ENCODE assay signal across 8 mouse cellular contexts in the genomic region with DNA sequence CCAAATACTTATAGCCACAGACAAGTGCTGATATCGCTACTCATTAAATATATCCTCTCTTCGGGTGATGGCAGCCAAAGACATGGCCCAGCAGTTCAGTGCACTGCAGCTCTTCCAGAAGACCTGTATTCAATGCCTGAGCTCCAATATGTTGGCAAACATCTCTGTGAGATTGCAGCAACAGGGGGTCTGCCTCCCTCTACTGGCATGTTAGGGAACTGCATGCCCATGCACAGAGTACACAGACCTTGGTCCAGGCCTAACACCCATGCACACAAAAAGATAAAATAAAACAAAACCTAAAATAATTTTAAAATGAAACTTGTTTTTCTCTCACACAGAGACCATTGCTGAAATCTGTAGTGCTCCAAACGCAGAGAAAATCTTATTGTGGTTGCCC.
DNase-seq lines count a peak whose midpoint lies in the region; ATAC-seq and TF ChIP-seq lines count a peak whose summit lies in the region.
"Not testable (repeated sequence)": the region's sequence is repeated elsewhere in the genome, so short reads cannot be mapped to it uniquely, and the experiment has no call there.

No protein-coding gene starts in this region.

- peaks cover 45% of the 10 kb centered on the region for H3K27me3 ChIP-seq in limb, embryonic 10.5 days (ENCODE audit: low read depth, poor library complexity, severe bottlenecking)
- H3K27me3 ChIP-seq in midbrain, embryonic 14.5 days (ENCODE audit: control insufficient read depth, insufficient read depth, low read length); spleen, adult 2 months (ENCODE audit: control insufficient read depth, insufficient read depth, low read length): not testable (repeated sequence)

- not testable (repeated sequence) for H3K4me1 ChIP-seq in limb, embryonic 10.5 days; midbrain, embryonic 14.5 days (ENCODE audit: control insufficient read depth, insufficient read depth, low read length); spleen, adult 2 months (ENCODE audit: control insufficient read depth, insufficient read depth, insufficient read length)

- DNase-seq in 3T3-L1 (ENCODE audit: low read depth, low spot score): peak; percentile 66
- peak; percentile 72 for DNase-seq in adrenal gland, postnatal 14 days
- DNase-seq in embryo, embryonic 11.5 days (ENCODE audit: low read depth, low spot score): peak; percentile 24
- DNase-seq in heart, adult 18-20 months: peak; percentile 26 to 65
- DNase-seq in kidney, adult 8-10 months: peak; percentile 34 to 62
- peak; percentile 57 for DNase-seq in limb, embryonic 10.5 days (ENCODE audit: low spot score)
- DNase-seq in midbrain, embryonic 14.5 days: peak; percentile 69
- peak in 1 of 2 experiments; percentile 22 for DNase-seq in spleen, adult 2 months (ENCODE audit: low read depth in 1 of 2, low spot score in 2 of 2)

- H3K9me3 ChIP-seq in limb, embryonic 10.5 days (replicated peaks); midbrain, embryonic 14.5 days (ENCODE audit: control insufficient read depth, low read length): not testable (repeated sequence)

- TF ChIP-seq CTCF in spleen, adult 2 months (IDR thresholded peaks at IDR 0.05; ENCODE audit: extremely low read depth, insufficient read depth, insufficient read length, insufficient replicate concordance): peak; percentile 28; the same call in 1 of the 2 replicates

- 31% methylated on average over 3 of the region's 3 CpGs for WGBS in limb, embryonic 10.5 days
- WGBS in midbrain, embryonic 14.5 days: 21% methylated on average over 2 of the region's 3 CpGs
- 21% methylated on average over 3 of the region's 3 CpGs for WGBS in spleen, adult 2 months

- not testable (repeated sequence) for H3K4me2 ChIP-seq in midbrain, embryonic 14.5 days (ENCODE audit: low read length)

- ATAC-seq in midbrain, embryonic 14.5 days (ENCODE audit: low FRiP score, low TSS enrichment): not testable (repeated sequence)

- H3K27ac ChIP-seq in limb, embryonic 10.5 days; midbrain, embryonic 14.5 days (replicated peaks; ENCODE audit: low read depth, low read length); spleen, adult 2 months (ENCODE audit: insufficient read depth, low read length): not testable (repeated sequence)

- not testable (repeated sequence) for H3K36me3 ChIP-seq in limb, embryonic 10.5 days; midbrain, embryonic 14.5 days (ENCODE audit: control insufficient read depth, insufficient read depth, low read length); spleen, adult 2 months (ENCODE audit: control insufficient read depth, insufficient read depth, low read length)

- not testable (repeated sequence) for H3K9ac ChIP-seq in midbrain, embryonic 14.5 days (replicated peaks; ENCODE audit: low read length)

- not testable (repeated sequence) for TF ChIP-seq POLR2A in spleen, adult 2 months (IDR thresholded peaks at IDR 0.05; ENCODE audit: low read depth, low read length)

- H3K4me3 ChIP-seq in limb, embryonic 10.5 days; midbrain, embryonic 14.5 days (replicated peaks; ENCODE audit: low read depth, low read length); spleen, adult 2 months (ENCODE audit: extremely low read depth, insufficient read depth, insufficient read length): not testable (repeated sequence)
